Mouse (Mus musculus): ENCODE measurements around the gene Cdh13. TPM values are rescaled to one million over a fixed set of nuclear protein-coding genes. Genes with fewer than 3 reads are reported as not detected.
A peak's percentile ranks its signal among the peaks of the same experiment; 100 is the strongest.
"Not testable (repeated sequence)": the region's sequence is repeated elsewhere in the genome, so short reads cannot be mapped to it uniquely, and the experiment has no call there.

Gene Cdh13
- polyA plus RNA-seq, 1 experiment from 2014 or later: 18.2 TPM

DNA sequence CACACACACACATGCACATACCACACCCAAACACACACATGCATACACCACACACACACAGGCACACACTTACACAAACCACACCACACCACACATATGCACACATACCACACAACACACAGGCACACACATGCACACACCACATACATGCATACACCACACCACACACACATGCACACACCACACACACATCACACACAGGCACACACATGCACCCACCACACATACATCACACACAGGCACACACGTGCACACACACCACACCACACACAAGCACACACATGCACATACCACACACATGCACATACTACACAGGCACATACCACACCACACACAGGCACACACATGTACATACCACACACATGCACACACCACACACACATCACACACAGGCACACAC is 991.9 kb downstream of the Cdh13 start:
- Histone ChIP-seq H3K27me3 (replicated peaks; ENCODE audit: control insufficient read depth, insufficient read depth, low read length) (no peaks in the 10 kb centered on the region), H3K4me2 (ENCODE audit: low read length) (no peak overlapping the region), H3K9ac (ENCODE audit: low read length) (no peak overlapping the region), H3K4me3 (ENCODE audit: low read depth, low read length) (no peak overlapping the region), H3K9me3 (ENCODE audit: control insufficient read depth, low read length) (no peaks in the 10 kb centered on the region), H3K36me3 (ENCODE audit: control insufficient read depth, insufficient read depth, low read length) (no peaks in the 10 kb centered on the region), H3K4me1 (replicated peaks; ENCODE audit: control insufficient read depth, insufficient read depth, low read length) (no peaks in the 10 kb centered on the region), H3K27ac (ENCODE audit: low read depth) (no peak overlapping the region)
- DNase-seq (ENCODE audit: low spot score): no peak
- WGBS: 94% methylated on average over 1 of the region's 1 CpGs
- ATAC-seq (replicated peaks; ENCODE audit: low FRiP score, low TSS enrichment, low read depth): no peak

DNA sequence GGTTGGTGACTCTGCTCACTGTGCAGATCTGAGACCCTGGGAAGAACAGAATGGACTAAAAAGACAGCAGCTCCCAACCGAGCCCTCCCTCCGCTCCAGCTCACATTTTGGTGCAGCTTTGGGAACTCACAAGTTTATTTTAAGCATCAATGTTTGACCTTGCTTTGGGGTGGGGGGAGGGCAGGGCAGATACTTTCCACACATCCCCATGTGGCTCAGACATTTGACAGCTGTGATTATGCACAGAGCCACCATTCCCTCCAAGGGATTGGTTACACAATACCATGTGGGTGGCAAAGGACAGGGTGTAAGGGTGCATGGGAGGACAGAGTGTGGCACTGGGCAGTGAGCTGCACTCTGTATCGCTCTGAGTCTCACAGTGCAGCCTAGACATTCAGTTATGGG is 993.5 kb downstream of the Cdh13 start:
- Histone ChIP-seq H3K27ac (ENCODE audit: low read depth) (no peak overlapping the region), H3K36me3 (ENCODE audit: control insufficient read depth, insufficient read depth, low read length) (no peaks in the 10 kb centered on the region), H3K4me1 (replicated peaks; ENCODE audit: control insufficient read depth, insufficient read depth, low read length) (no peaks in the 10 kb centered on the region), H3K9ac (ENCODE audit: low read length) (no peak overlapping the region), H3K9me3 (ENCODE audit: control insufficient read depth, low read length) (no peaks in the 10 kb centered on the region), H3K27me3 (replicated peaks; ENCODE audit: control insufficient read depth, insufficient read depth, low read length) (no peaks in the 10 kb centered on the region), H3K4me2 (ENCODE audit: low read length) (no peak overlapping the region), H3K4me3 (ENCODE audit: low read depth, low read length) (no peak overlapping the region)
- 51% methylated on average over 3 of the region's 3 CpGs for WGBS
- ATAC-seq (replicated peaks; ENCODE audit: low FRiP score, low TSS enrichment, low read depth) (no peak), DNase-seq (ENCODE audit: low spot score) (no peak)

DNA sequence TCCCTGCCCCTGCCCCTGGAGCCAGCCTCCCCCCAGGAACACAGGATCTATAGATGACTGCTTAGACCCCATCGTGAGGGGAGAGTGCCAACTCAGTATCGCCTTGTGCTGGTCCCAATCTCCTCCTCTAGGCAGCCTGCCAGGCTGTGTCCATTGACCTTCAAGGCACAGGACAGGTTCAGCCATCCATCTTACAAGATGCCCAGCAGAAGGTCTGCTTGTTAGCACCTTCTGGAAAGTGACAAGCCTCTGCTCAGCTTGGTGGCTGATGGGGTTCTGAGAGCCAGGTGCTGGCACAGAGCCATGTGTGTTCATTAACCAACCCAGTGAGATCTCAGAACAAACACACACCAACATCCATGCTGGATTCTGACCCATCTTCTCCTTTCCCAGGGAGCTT is 998.2 kb downstream of the Cdh13 start:
- H3K4me2 ChIP-seq (ENCODE audit: low read length): no peak overlapping the region
- 87% methylated on average over 2 of the region's 2 CpGs for WGBS
- no peak overlapping the region for H3K9ac ChIP-seq (ENCODE audit: low read length)
- H3K27me3 ChIP-seq (replicated peaks; ENCODE audit: control insufficient read depth, insufficient read depth, low read length): no peaks in the 10 kb centered on the region
- no peaks in the 10 kb centered on the region for H3K36me3 ChIP-seq (ENCODE audit: control insufficient read depth, insufficient read depth, low read length)
- H3K9me3 ChIP-seq (ENCODE audit: control insufficient read depth, low read length): no peaks in the 10 kb centered on the region
- H3K27ac ChIP-seq (ENCODE audit: low read depth): no peak overlapping the region
- DNase-seq (ENCODE audit: low spot score): no peak
- no peak overlapping the region for H3K4me3 ChIP-seq (ENCODE audit: low read depth, low read length)
- no peaks in the 10 kb centered on the region for H3K4me1 ChIP-seq (replicated peaks; ENCODE audit: control insufficient read depth, insufficient read depth, low read length)
- ATAC-seq (replicated peaks; ENCODE audit: low FRiP score, low TSS enrichment, low read depth): no peak

DNA sequence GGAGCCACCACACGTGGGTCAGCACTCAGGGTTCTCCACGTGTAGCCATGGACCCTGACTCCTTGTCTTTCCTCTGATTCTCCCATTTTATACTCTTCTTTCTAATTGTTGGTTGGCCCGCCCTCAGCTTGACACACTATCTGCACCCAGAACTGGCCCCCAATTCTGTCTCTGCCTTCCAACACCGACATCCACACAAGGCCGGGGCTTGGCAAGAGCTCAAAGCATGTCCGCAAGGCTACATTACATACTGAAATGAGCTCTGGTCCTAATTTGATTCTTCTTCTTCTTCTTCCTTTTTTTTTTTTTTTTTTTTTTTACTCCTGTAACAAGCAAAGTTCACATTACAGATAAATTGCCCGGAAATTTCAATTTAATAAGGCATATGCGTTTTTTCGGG is 1001.0 kb downstream of the Cdh13 start:
- Histone ChIP-seq H3K9me3 (ENCODE audit: control insufficient read depth, low read length) (no peaks in the 10 kb centered on the region), H3K36me3 (ENCODE audit: control insufficient read depth, insufficient read depth, low read length) (no peaks in the 10 kb centered on the region), H3K4me1 (replicated peaks; ENCODE audit: control insufficient read depth, insufficient read depth, low read length) (no peaks in the 10 kb centered on the region), H3K9ac (ENCODE audit: low read length) (no peak overlapping the region), H3K4me2 (ENCODE audit: low read length) (no peak overlapping the region), H3K4me3 (ENCODE audit: low read depth, low read length) (no peak overlapping the region), H3K27me3 (replicated peaks; ENCODE audit: control insufficient read depth, insufficient read depth, low read length) (no peaks in the 10 kb centered on the region), H3K27ac (ENCODE audit: low read depth) (no peak overlapping the region)
- DNase-seq (ENCODE audit: low spot score) (no peak), ATAC-seq (replicated peaks; ENCODE audit: low FRiP score, low TSS enrichment, low read depth) (no peak)
- WGBS: 81% methylated on average over 9 of the region's 9 CpGs

DNA sequence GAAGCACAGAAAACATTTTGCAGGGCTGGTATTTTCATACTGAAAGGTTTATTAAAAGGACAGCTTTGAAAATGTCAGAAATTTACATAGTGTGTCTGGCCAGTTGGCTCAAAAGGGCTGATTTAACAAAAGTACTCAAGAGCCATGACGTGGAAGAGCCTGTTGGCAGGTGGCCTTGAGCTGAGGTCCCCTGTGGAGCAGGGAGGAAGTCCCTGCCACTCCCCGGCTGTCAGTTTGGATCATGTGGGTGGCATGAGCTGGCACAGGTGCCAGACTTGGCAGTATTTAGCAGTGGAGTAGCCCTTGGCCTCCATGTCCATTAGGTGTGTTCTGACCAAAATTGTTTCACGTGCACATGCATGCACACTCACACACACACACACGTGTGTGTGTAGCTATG is 1001.4 kb downstream of the Cdh13 start:
- Histone ChIP-seq H3K9me3 (ENCODE audit: control insufficient read depth, low read length) (no peaks in the 10 kb centered on the region), H3K27me3 (replicated peaks; ENCODE audit: control insufficient read depth, insufficient read depth, low read length) (no peaks in the 10 kb centered on the region), H3K4me3 (ENCODE audit: low read depth, low read length) (no peak overlapping the region), H3K4me2 (ENCODE audit: low read length) (no peak overlapping the region), H3K9ac (ENCODE audit: low read length) (no peak overlapping the region), H3K36me3 (ENCODE audit: control insufficient read depth, insufficient read depth, low read length) (no peaks in the 10 kb centered on the region), H3K27ac (ENCODE audit: low read depth) (no peak overlapping the region), H3K4me1 (replicated peaks; ENCODE audit: control insufficient read depth, insufficient read depth, low read length) (no peaks in the 10 kb centered on the region)
- WGBS: 83% methylated on average over 4 of the region's 4 CpGs
- DNase-seq (ENCODE audit: low spot score) (no peak), ATAC-seq (replicated peaks; ENCODE audit: low FRiP score, low TSS enrichment, low read depth) (no peak)

DNA sequence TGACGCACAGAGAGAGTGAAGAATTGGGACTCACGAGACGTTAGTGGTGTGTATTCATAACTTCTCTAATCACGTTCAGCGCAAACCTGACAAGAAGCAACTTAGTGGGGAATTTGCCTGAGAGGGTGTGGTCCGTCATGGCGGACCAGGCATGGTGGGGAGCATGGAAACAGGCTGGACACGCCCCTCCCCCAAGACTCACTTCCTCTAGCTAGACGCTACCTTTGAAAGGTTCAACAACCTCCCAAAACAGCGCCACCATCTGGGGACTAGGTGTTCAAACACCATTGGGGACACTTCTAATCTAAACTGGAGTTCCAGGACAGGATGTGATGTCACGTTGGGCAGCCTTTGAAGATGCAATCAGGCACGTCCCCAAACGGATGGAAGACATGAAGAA is 1011.9 kb downstream of the Cdh13 start:
- 79% methylated on average over 13 of the region's 13 CpGs for WGBS
- DNase-seq (ENCODE audit: low spot score) (no peak), ATAC-seq (replicated peaks; ENCODE audit: low FRiP score, low TSS enrichment, low read depth) (no peak)
- Histone ChIP-seq H3K27ac (ENCODE audit: low read depth) (no peak overlapping the region), H3K27me3 (replicated peaks; ENCODE audit: control insufficient read depth, insufficient read depth, low read length) (no peaks in the 10 kb centered on the region), H3K36me3 (ENCODE audit: control insufficient read depth, insufficient read depth, low read length) (no peaks in the 10 kb centered on the region), H3K4me1 (replicated peaks; ENCODE audit: control insufficient read depth, insufficient read depth, low read length) (no peaks in the 10 kb centered on the region), H3K9ac (ENCODE audit: low read length) (no peak overlapping the region), H3K4me3 (ENCODE audit: low read depth, low read length) (no peak overlapping the region), H3K4me2 (ENCODE audit: low read length) (no peak overlapping the region), H3K9me3 (ENCODE audit: control insufficient read depth, low read length) (peaks cover 3% of the 10 kb centered on the region; the same call in 1 of the 2 replicates)

DNA sequence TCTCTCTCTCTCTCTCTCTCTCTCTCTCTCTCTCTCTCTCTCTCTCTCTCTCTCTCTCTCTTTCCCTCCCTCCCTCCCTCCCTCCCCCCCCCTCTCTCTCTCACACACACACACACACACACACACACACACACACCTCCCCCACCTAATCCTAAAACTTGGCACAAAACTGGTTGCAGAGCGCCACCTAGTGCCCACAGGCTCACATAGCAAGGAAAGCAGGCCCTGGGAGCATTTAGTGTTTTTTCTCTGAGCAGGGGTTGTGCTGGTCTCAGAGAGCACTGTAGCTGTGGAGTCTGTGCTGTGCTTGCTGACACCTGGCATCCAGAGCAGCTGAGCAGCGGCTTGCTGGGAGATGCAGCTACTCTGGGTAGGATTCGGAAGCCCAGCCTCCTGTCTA is 1014.2 kb downstream of the Cdh13 start:
- not testable (repeated sequence) for H3K27me3 ChIP-seq (replicated peaks; ENCODE audit: control insufficient read depth, insufficient read depth, low read length); H3K9me3 ChIP-seq (ENCODE audit: control insufficient read depth, low read length); H3K36me3 ChIP-seq (ENCODE audit: control insufficient read depth, insufficient read depth, low read length); H3K9ac ChIP-seq (ENCODE audit: low read length); H3K4me3 ChIP-seq (ENCODE audit: low read depth, low read length); H3K4me1 ChIP-seq (replicated peaks; ENCODE audit: control insufficient read depth, insufficient read depth, low read length); H3K4me2 ChIP-seq (ENCODE audit: low read length); H3K27ac ChIP-seq (ENCODE audit: low read depth); ATAC-seq (replicated peaks; ENCODE audit: low FRiP score, low TSS enrichment, low read depth)
- 35% methylated on average over 3 of the region's 3 CpGs for WGBS
- DNase-seq (ENCODE audit: low spot score): peak; percentile 56

DNA sequence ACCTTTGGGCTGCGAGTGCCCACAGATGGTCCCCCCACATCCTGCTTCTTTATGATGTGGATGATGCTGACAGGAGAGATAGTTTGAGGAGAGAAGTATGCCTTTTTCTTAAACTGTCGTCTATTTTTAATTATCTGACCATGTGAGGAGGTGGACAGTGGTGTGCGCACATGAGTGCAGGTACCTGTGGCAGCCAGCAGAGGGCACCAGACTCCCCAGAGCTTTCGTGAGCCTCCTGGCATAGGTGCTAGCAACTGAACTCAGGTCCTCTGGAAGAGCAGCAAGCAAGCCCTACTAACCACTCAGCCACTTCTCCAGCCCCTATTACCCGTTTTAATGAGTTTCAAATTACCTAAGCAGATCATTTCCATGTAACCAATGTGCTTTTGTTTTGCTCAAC is 1016.8 kb downstream of the Cdh13 start:
- H3K4me3 ChIP-seq (ENCODE audit: low read depth, low read length): no peak overlapping the region
- no peak overlapping the region for H3K9ac ChIP-seq (ENCODE audit: low read length)
- H3K36me3 ChIP-seq (ENCODE audit: control insufficient read depth, insufficient read depth, low read length): no peaks in the 10 kb centered on the region
- no peak overlapping the region for H3K27ac ChIP-seq (ENCODE audit: low read depth)
- ATAC-seq (replicated peaks; ENCODE audit: low FRiP score, low TSS enrichment, low read depth) (no peak), DNase-seq (ENCODE audit: low spot score) (no peak)
- no peaks in the 10 kb centered on the region for H3K27me3 ChIP-seq (replicated peaks; ENCODE audit: control insufficient read depth, insufficient read depth, low read length)
- H3K9me3 ChIP-seq (ENCODE audit: control insufficient read depth, low read length): peaks cover 6% of the 10 kb centered on the region; the same call in 1 of the 2 replicates
- H3K4me2 ChIP-seq (ENCODE audit: low read length): no peak overlapping the region
- H3K4me1 ChIP-seq (replicated peaks; ENCODE audit: control insufficient read depth, insufficient read depth, low read length): no peaks in the 10 kb centered on the region
- 87% methylated on average over 5 of the region's 5 CpGs for WGBS

DNA sequence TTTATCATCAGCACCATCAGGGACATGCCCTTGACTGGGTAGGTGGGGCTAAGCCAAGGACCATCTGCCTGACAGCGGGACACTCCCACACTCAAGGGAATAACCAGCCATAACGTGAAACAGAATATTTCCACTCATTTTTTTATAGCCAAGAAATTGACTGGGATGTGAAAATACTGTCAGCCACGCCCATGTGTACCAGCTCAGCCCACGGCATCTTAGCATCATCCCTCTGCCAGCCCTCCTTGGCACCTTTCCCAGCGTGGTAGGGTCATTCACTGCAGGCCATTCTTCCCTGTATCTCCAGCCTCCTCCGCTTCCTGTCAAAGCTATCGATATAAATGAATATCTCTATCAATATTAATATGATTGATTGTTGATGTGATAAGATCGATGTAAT is 1020.7 kb downstream of the Cdh13 start:
- H3K4me1 ChIP-seq (replicated peaks; ENCODE audit: control insufficient read depth, insufficient read depth, low read length): no peaks in the 10 kb centered on the region
- no peaks in the 10 kb centered on the region for H3K27me3 ChIP-seq (replicated peaks; ENCODE audit: control insufficient read depth, insufficient read depth, low read length)
- no peaks in the 10 kb centered on the region for H3K36me3 ChIP-seq (ENCODE audit: control insufficient read depth, insufficient read depth, low read length)
- ATAC-seq (replicated peaks; ENCODE audit: low FRiP score, low TSS enrichment, low read depth) (no peak), DNase-seq (ENCODE audit: low spot score) (no peak)
- no peak overlapping the region for H3K4me2 ChIP-seq (ENCODE audit: low read length)
- 81% methylated on average over 8 of the region's 8 CpGs for WGBS
- no peak overlapping the region for H3K27ac ChIP-seq (ENCODE audit: low read depth)
- H3K4me3 ChIP-seq (ENCODE audit: low read depth, low read length): no peak overlapping the region
- no peak overlapping the region for H3K9ac ChIP-seq (ENCODE audit: low read length)
- H3K9me3 ChIP-seq (ENCODE audit: control insufficient read depth, low read length): peaks cover 6% of the 10 kb centered on the region; the same call in 1 of the 2 replicates

All from intestine, embryonic 14.5 days (tissue).